Mouse (Mus musculus): ENCODE measurements around the gene Map3k19.

The Map3k19 gene

DNA sequence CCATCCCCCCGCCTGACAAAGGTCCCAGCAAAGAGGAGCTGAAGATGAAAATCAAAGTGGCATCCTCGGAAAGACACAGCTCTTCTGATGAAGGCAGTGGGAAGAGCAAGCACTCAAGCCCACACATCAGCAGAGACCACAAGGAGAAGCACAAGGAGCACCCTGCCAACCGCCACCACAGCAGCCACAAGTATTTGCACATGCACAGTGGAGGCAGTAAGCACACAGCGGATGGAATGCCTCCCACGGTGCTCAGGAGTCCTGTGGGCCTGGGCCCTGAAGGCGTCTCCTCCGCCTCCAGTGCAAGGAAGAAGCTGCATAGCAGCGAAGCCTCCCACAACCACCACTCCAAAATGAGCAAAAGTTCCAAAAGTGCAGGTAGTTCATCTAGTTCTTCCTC, 51.9 kb downstream of the Map3k19 start:
- no peak for DNase-seq (ENCODE audit: low read depth in 1 of 2, low spot score in 2 of 2)

DNA sequence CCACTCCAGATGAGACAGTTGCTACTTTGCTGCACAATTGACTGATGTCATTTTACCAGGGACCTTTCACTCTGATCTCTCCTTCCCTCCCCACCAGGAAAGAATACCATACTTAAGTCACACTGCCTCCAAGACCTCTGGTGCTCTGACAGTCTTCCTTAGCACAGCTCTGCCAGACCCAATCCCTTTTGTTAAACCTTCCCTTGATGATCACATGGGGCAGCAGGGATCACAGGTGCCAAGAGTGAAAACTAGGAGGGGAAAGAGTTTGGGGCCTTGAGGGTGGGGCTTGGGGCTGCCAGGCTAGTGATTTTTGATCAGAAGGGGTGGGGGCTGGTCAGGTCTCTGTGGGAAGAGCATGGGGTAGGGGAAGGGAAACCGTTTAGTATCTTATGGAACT, 58.1 kb downstream of the Map3k19 start:
- DNase-seq (ENCODE audit: low read depth in 1 of 2, low spot score in 2 of 2) = no peak

DNA sequence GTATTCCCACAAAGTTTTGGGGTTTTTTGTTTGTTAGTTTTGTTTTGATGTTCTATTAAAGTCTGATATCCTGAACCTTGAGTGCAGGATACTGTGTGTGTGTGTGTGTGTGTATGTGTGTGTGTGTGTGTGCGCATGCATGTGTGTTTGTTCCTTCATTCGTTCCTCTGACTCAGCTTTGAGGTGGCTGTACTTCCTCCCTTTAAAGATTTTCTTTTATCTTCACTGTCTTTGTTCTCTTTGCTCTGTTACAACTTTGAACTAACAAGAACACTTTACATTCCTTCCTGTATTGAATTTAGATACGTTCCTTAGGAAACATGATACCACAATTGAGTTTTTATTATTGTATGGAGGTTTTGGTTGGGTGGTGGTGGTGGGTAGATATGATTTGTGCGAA, 58.5 kb downstream of the Map3k19 start:
- no peak for DNase-seq (ENCODE audit: low read depth in 1 of 2, low spot score in 2 of 2)

GRCm38 (mm10) chr1:127795087-127795769, 59.6 kb downstream of the Map3k19 start:
- no peak for DNase-seq (ENCODE audit: low read depth in 1 of 2, low spot score in 2 of 2)

- no peak for DNase-seq (ENCODE audit: low read depth in 1 of 2, low spot score in 2 of 2)
Measured at GRCm38 (mm10) chr1:127793459-127793858, 61.4 kb downstream of the Map3k19 start.

DNA sequence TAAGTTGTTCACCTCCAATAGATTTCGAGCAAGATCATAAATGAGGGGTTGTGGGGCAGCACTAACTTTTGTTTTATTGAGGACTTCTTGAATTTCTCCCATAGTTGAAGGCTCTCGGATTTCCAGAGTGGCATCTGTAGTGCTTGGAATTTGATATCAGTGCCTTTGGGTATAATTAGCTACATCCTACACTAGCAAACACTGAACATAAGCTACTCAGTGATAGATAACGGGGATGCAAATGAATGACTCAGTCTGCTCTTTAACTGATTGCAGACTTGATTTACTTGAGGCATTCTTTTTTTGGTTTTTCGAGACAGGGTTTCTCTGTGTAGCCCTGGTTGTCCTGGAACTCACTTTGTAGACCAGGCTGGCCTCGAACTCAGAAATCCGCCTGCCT, 65.9 kb downstream of the Map3k19 start:
- DNase-seq (ENCODE audit: low read depth in 1 of 2, low spot score in 2 of 2) = no peak

- DNase-seq (ENCODE audit: low read depth in 1 of 2, low spot score in 2 of 2) = no peak
Measured at GRCm38 (mm10) chr1:127785882-127786281, 68.9 kb downstream of the Map3k19 start.

GRCm38 (mm10) chr1:127783862-127784261, 71.0 kb downstream of the Map3k19 start:
- no peak for DNase-seq (ENCODE audit: low read depth in 1 of 2, low spot score in 2 of 2)

- no peak for DNase-seq (ENCODE audit: low read depth in 1 of 2, low spot score in 2 of 2)
Measured at GRCm38 (mm10) chr1:127780849-127781248, 74.0 kb downstream of the Map3k19 start.

- DNase-seq (ENCODE audit: low read depth in 1 of 2, low spot score in 2 of 2) = no peak
Measured at GRCm38 (mm10) chr1:127780142-127780541, 74.7 kb downstream of the Map3k19 start.

GRCm38 (mm10) chr1:127778611-127779010, 76.2 kb downstream of the Map3k19 start:
- DNase-seq (ENCODE audit: low read depth in 1 of 2, low spot score in 2 of 2) = no peak

GRCm38 (mm10) chr1:127776246-127776645, 78.6 kb downstream of the Map3k19 start:
- DNase-seq (ENCODE audit: low read depth in 1 of 2, low spot score in 2 of 2) = no peak

GRCm38 (mm10) chr1:127775206-127775720, 79.6 kb downstream of the Map3k19 start:
- no peak for DNase-seq (ENCODE audit: low read depth in 1 of 2, low spot score in 2 of 2)

DNA sequence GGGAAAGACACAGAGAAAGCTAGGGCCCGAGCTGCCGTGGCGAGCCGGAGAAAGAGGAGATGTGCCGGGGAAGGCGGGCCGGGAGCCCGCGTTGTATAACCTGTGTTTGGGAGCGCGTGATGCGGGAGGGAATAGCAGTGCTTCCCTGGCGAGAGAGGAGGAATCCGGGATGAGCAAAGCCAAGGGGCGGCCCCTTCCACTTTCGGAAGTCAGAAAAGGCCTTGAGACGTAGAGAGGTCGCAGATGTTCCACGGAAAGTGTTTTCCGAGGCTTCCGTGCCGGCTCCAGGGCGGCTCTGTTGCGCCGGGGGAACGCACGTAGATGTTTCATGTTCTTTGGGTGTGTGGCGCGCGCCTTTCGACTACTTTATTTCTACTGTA, 80.3 kb downstream of the Map3k19 start:
- DNase-seq (ENCODE audit: low read depth in 1 of 2, low spot score in 2 of 2) = no peak

- DNase-seq (ENCODE audit: low read depth in 1 of 2, low spot score in 2 of 2) = peak; percentile 98
Measured at GRCm38 (mm10) chr1:127773803-127774500, 80.9 kb downstream of the Map3k19 start, which contains the start of gene Ccnt2. TSS of gene Ccnt2 (plus strand) at chr1:127774164.

- DNase-seq (ENCODE audit: low read depth in 1 of 2, low spot score in 2 of 2) = no peak
Measured at GRCm38 (mm10) chr1:127773198-127773802, 81.5 kb downstream of the Map3k19 start.

DNA sequence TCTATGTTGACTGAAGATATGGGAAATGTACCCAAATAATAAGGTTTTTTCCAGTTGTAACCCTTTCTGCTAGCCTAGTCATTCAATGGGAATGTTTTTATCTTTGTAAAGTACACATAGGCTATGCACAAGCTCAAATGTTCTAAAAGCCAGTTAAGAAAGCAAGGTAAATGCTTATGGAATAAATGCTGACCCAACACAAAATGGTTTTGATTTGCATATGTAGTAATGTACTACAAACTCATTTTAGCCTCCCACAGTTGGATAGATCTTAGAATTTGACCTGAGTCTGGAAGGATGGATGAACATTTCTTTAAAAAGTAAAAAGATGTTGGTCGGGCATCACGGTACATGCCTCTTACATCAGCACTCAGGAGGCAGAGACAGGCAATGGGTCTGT, 88.1 kb downstream of the Map3k19 start:
- DNase-seq (ENCODE audit: low read depth in 1 of 2, low spot score in 2 of 2) = no peak

DNA sequence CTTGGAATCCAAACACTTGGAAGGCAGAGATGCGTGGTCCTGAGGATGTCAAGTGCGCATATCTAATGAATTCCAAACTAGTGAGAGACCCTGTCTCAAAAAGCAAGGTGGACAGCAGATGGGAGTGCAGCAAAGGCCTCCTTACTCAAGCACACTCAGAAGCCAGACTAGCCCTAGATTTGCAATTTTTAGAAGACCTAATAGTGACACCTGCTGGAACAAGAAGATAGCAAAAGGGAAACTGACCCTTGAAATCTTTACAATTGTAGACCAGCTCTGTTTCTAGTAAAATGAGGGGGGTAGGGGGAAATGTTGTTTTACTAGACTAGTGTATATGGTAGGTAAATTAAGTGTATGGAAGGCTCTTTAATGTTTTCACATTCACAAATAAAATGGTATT, 89.4 kb downstream of the Map3k19 start:
- no peak for DNase-seq (ENCODE audit: low read depth in 1 of 2, low spot score in 2 of 2)

Data from monocyte, adult 2 months (primary cell).